8 mouse cellular contexts compared by ENCODE assay signal in the genomic region with DNA sequence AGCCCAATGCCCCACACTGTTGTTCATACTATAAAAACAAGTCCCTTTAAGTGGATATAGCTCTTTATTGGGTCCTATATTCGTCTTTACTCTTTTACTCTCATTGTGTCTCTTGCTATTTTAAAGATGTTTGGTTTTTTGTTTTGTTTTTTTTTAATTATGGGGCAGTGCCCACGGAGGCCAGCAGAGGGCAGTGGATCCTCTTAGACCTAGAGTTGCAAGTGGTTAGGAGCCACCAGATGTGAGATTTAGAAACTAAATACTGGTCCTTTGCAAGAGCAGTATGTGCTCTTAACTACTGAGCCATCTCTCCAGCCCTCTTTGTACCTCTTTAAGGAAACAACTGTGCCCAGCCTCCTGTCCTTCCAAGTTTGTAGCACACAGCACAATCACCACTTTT. TPM values are rescaled to one million over a fixed set of nuclear protein-coding genes. Genes with fewer than 3 reads are reported as not detected.
A peak's percentile ranks its signal among the peaks of the same experiment; 100 is the strongest.
DNase-seq lines count a peak whose midpoint lies in the region; ATAC-seq and TF ChIP-seq lines count a peak whose summit lies in the region.

No protein-coding gene starts in this region.

- H3ac ChIP-seq in myocyte (ENCODE audit: control insufficient read depth, insufficient read length) = no peak overlapping the region

- H3K4me2 ChIP-seq in forebrain, embryonic 14.5 days (ENCODE audit: low read length) = no peak overlapping the region
- no peak overlapping the region for H3K4me2 ChIP-seq in forebrain, embryonic 12.5 days
- peak overlapping the region; percentile 42 for H3K4me2 ChIP-seq in myocyte (ENCODE audit: low read depth)
- no peak overlapping the region for H3K4me2 ChIP-seq in forebrain, embryonic 16.5 days (ENCODE audit: low read length)

- no peak for TF ChIP-seq POLR2A in lung, adult 2 months (IDR thresholded peaks at IDR 0.05; ENCODE audit: borderline replicate concordance, extremely low read depth, low read depth, low read length)
- TF ChIP-seq POLR2A in myocyte (IDR thresholded peaks at IDR 0.05; ENCODE audit: insufficient read length, low read depth) = no peak

- H3K9ac ChIP-seq in forebrain, embryonic 14.5 days (ENCODE audit: low read length) = no peak overlapping the region
- no peak overlapping the region for H3K9ac ChIP-seq in forebrain, embryonic 12.5 days
- H3K9ac ChIP-seq in forebrain, embryonic 16.5 days (replicated peaks; ENCODE audit: low read depth, low read length) = no peak overlapping the region

- TF ChIP-seq CTCF in lung, adult 2 months (IDR thresholded peaks at IDR 0.05; ENCODE audit: insufficient read depth, low read length) = peak; percentile 81

- peak; percentile 37 for DNase-seq in forebrain, embryonic 14.5 days (ENCODE audit: low spot score)
- no peak for DNase-seq in lung, adult 2 months
- DNase-seq in lung, adult 18-20 months = no peak
- peak; percentile 40 for DNase-seq in c-Kit-positive CD71-positive TER-119-positive erythroid progenitor cells, embryonic 14.5 days (ENCODE audit: low spot score)
- no peak for DNase-seq in cerebellum, adult 8-10 months

- no peaks in the 10 kb centered on the region for H3K27me3 ChIP-seq in forebrain, embryonic 14.5 days (replicated peaks; ENCODE audit: control insufficient read depth, insufficient read depth, low read length)
- 0 out of 2 replicates have a peak, but pooled peaks cover 3% of the 10 kb centered on the region for H3K27me3 ChIP-seq in forebrain, embryonic 12.5 days
- no peaks in the 10 kb centered on the region for H3K27me3 ChIP-seq in myocyte (ENCODE audit: control insufficient read depth, insufficient read depth, insufficient read length)
- H3K27me3 ChIP-seq in forebrain, embryonic 16.5 days (replicated peaks; ENCODE audit: control insufficient read depth, insufficient read depth, low read length) = no peaks in the 10 kb centered on the region

- H3K79me2 ChIP-seq in myocyte (ENCODE audit: control insufficient read depth, insufficient read depth) = no peaks in the 10 kb centered on the region

- no peaks in the 10 kb centered on the region for H3K9me3 ChIP-seq in forebrain, embryonic 14.5 days (replicated peaks; ENCODE audit: control insufficient read depth, low read length)
- H3K9me3 ChIP-seq in forebrain, embryonic 12.5 days = no peaks in the 10 kb centered on the region
- H3K9me3 ChIP-seq in forebrain, embryonic 16.5 days (ENCODE audit: control insufficient read depth, low read length) = no peaks in the 10 kb centered on the region

- no peak overlapping the region for H3K27ac ChIP-seq in forebrain, embryonic 14.5 days (ENCODE audit: low read depth, low read length)
- H3K27ac ChIP-seq in forebrain, embryonic 12.5 days = no peak overlapping the region
- no peak overlapping the region for H3K27ac ChIP-seq in forebrain, embryonic 16.5 days (ENCODE audit: low read length)

- WGBS in forebrain, embryonic 14.5 days = 9% methylated on average over 2 of the region's 2 CpGs
- WGBS in forebrain, embryonic 12.5 days = 5% methylated on average over 2 of the region's 2 CpGs
- WGBS in lung, adult 2 months = 1% methylated on average over 2 of the region's 2 CpGs
- WGBS in forebrain, embryonic 16.5 days = 7% methylated on average over 2 of the region's 2 CpGs

- H3K36me3 ChIP-seq in forebrain, embryonic 14.5 days (ENCODE audit: control insufficient read depth, insufficient read depth, low read length) = no peaks in the 10 kb centered on the region
- no peaks in the 10 kb centered on the region for H3K36me3 ChIP-seq in forebrain, embryonic 12.5 days (replicated peaks)
- H3K36me3 ChIP-seq in myocyte (ENCODE audit: control insufficient read depth, insufficient read depth) = no peaks in the 10 kb centered on the region
- no peaks in the 10 kb centered on the region for H3K36me3 ChIP-seq in forebrain, embryonic 16.5 days (ENCODE audit: control insufficient read depth, insufficient read depth)

- ATAC-seq in forebrain, embryonic 14.5 days = no peak
- no peak for ATAC-seq in forebrain, embryonic 12.5 days (ENCODE audit: low FRiP score)
- no peak for ATAC-seq in forebrain, embryonic 16.5 days

- no peak overlapping the region for H3K4me3 ChIP-seq in forebrain, embryonic 14.5 days (ENCODE audit: low read depth, low read length)
- H3K4me3 ChIP-seq in forebrain, embryonic 12.5 days (replicated peaks) = no peak overlapping the region
- H3K4me3 ChIP-seq in lung, adult 2 months (replicated peaks; ENCODE audit: extremely low read depth, low read depth, low read length) = no peak overlapping the region
- no peak overlapping the region for H3K4me3 ChIP-seq in myocyte
- H3K4me3 ChIP-seq in forebrain, embryonic 16.5 days (replicated peaks; ENCODE audit: low read length) = no peak overlapping the region

- H3K4me1 ChIP-seq in forebrain, embryonic 14.5 days (ENCODE audit: control insufficient read depth, insufficient read depth, low read length) = no peaks in the 10 kb centered on the region
- H3K4me1 ChIP-seq in forebrain, embryonic 12.5 days = peaks cover 5% of the 10 kb centered on the region; the same call in 1 of the 2 replicates
- no peaks in the 10 kb centered on the region for H3K4me1 ChIP-seq in lung, adult 2 months (ENCODE audit: control insufficient read depth, insufficient read depth, low read length)
- H3K4me1 ChIP-seq in forebrain, embryonic 16.5 days (replicated peaks; ENCODE audit: control insufficient read depth, insufficient read depth, low read length) = peaks cover 4% of the 10 kb centered on the region

TF ChIP-seq in myocyte, 11 proteins besides CTCF, POLR2A, EP300 and RAD21:
- TF ChIP-seq E2F4 (IDR thresholded peaks at IDR 0.05; ENCODE audit: insufficient read depth) = no peak
- no peak for TF ChIP-seq MYOG (IDR thresholded peaks at IDR 0.05; ENCODE audit: control insufficient read depth in 1 of 3, insufficient read depth in 1 of 3, insufficient read length in 2 of 3, low read depth in 2 of 3)
- TF ChIP-seq SRF (IDR thresholded peaks at IDR 0.05; ENCODE audit: control insufficient read depth, insufficient read length, low read depth) = no peak
- no peak for TF ChIP-seq MAX (IDR thresholded peaks at IDR 0.05; ENCODE audit: low read depth)
- no peak for TF ChIP-seq REST (IDR thresholded peaks at IDR 0.05; ENCODE audit: insufficient read depth, insufficient read length)
- no peak for TF ChIP-seq TCF3 (IDR thresholded peaks at IDR 0.05; ENCODE audit: insufficient read length, low read depth)
- TF ChIP-seq USF1 (IDR thresholded peaks at IDR 0.05; ENCODE audit: low read depth) = no peak
- TF ChIP-seq TCF12 (IDR thresholded peaks at IDR 0.05; ENCODE audit: insufficient read depth, poor library complexity, severe bottlenecking) = no peak

RNA-seq across cellular contexts. Expression of gene Rack1, which starts 28.4 kb away (rescaled TPM):
- 553 and 718 TPM in 2 replicates for polyA plus RNA-seq in forebrain, embryonic 14.5 days (2014; fragmentation: Nextera tagmentation; extraction: Ambion mirVana)
- 512 and 565 TPM in 2 replicates for polyA plus RNA-seq in forebrain, embryonic 12.5 days (2016; fragmentation: Nextera tagmentation; extraction: Ambion mirVana)
- polyA plus RNA-seq in lung, adult 2 months (2012; rRNA removed) = 1,286 and 1,489 TPM in 2 replicates
- polyA plus RNA-seq in myocyte (2012; fragmentation: generic; extraction: Trizol) = 2,993 TPM
- polyA plus RNA-seq in forebrain, embryonic 16.5 days (2015; fragmentation: Nextera tagmentation; extraction: Ambion mirVana) = 451 and 473 TPM in 2 replicates

RNA-seq across cellular contexts. Expression of gene Trim41, which starts 45.5 kb away (rescaled TPM):
- polyA plus RNA-seq in forebrain, embryonic 14.5 days (2014; fragmentation: Nextera tagmentation; extraction: Ambion mirVana) = 3.2 and 4.0 TPM in 2 replicates
- 6.2 and 6.8 TPM in 2 replicates for polyA plus RNA-seq in forebrain, embryonic 12.5 days (2016; fragmentation: Nextera tagmentation; extraction: Ambion mirVana)
- 28.9 and 32.4 TPM in 2 replicates for polyA plus RNA-seq in lung, adult 2 months (2012; rRNA removed)
- 31.3 TPM for polyA plus RNA-seq in myocyte (2012; fragmentation: generic; extraction: Trizol)
- polyA plus RNA-seq in forebrain, embryonic 16.5 days (2015; fragmentation: Nextera tagmentation; extraction: Ambion mirVana) = 7.2 and 7.6 TPM in 2 replicates

RNA-seq across cellular contexts. Expression of gene Trim7, which starts 54.2 kb away (rescaled TPM):
- polyA plus RNA-seq in forebrain, embryonic 14.5 days (2014; fragmentation: Nextera tagmentation; extraction: Ambion mirVana) = 0.61 and 1.3 TPM in 2 replicates
- 0.76 and 1.00 TPM in 2 replicates for polyA plus RNA-seq in forebrain, embryonic 12.5 days (2016; fragmentation: Nextera tagmentation; extraction: Ambion mirVana)
- polyA plus RNA-seq in lung, adult 2 months (2012; rRNA removed) = 7.8 and 11.6 TPM in 2 replicates
- polyA plus RNA-seq in myocyte (2012; fragmentation: generic; extraction: Trizol) = 5.4 TPM
- 1.4 and 2.0 TPM in 2 replicates for polyA plus RNA-seq in forebrain, embryonic 16.5 days (2015; fragmentation: Nextera tagmentation; extraction: Ambion mirVana)

RNA-seq across cellular contexts. Expression of gene Gm12184, which starts 54.8 kb away (rescaled TPM):
- polyA plus RNA-seq in forebrain, embryonic 14.5 days (2014; fragmentation: Nextera tagmentation; extraction: Ambion mirVana) = 3.5 and 3.6 TPM in 2 replicates
- 6.8 and 9.4 TPM in 2 replicates for polyA plus RNA-seq in forebrain, embryonic 12.5 days (2016; fragmentation: Nextera tagmentation; extraction: Ambion mirVana)
- 5.3 TPM in 2 replicates for polyA plus RNA-seq in lung, adult 2 months (2012; rRNA removed)
- 13.2 TPM for polyA plus RNA-seq in myocyte (2012; fragmentation: generic; extraction: Trizol)
- polyA plus RNA-seq in forebrain, embryonic 16.5 days (2015; fragmentation: Nextera tagmentation; extraction: Ambion mirVana) = 2.8 and 3.9 TPM in 2 replicates

Comparison
In these comparisons a context has a peak if more than half of its experiments do, and no peak if none do; other contexts are left out.
1. DNase-seq: peak in forebrain, embryonic 14.5 days (single experiment) and c-Kit-positive CD71-positive TER-119-positive erythroid progenitor cells, embryonic 14.5 days (single experiment); none in lung, adult 2 months (single experiment), lung, adult 18-20 months (0 of 2) and cerebellum, adult 8-10 months (single experiment).